Mouse (Mus musculus) neural tube, embryonic 14.5 days (tissue): ENCODE measurements around the gene Mical1. TPM values are rescaled to one million over a fixed set of nuclear protein-coding genes. Genes with fewer than 3 reads are reported as not detected.

Experiments used
- ATAC-seq: fragments of 200-750 bp; cut with Nextera tagmentation; 2 replicates; pipeline ENCODE4 v1.8.0; 2017; ENCODE audit warnings: low read depth, mild to moderate bottlenecking, moderate TSS enrichment, moderate library complexity
- H3K27ac ChIP-seq: fragments of 300-500 bp; sonication (generic); 2 replicates; pipeline ENCODE4 v1.5.1; 2014; ENCODE audit warnings: low read depth, mild to moderate bottlenecking, control low read depth, low read length, moderate library complexity, mixed read lengths
- H3K27me3 ChIP-seq: fragments of 300-500 bp; sonication (generic); 2 replicates; pipeline ENCODE4 v1.6.1; 2014; ENCODE audit warnings: low read length; ENCODE audit not compliant: control insufficient read depth, insufficient read depth
- H3K36me3 ChIP-seq: fragments of 300-500 bp; sonication (generic); 2 replicates; pipeline ENCODE4 v1.6.1; 2014; ENCODE audit warnings: low read length, mixed read lengths; ENCODE audit not compliant: control insufficient read depth, insufficient read depth
- H3K4me1 ChIP-seq: fragments of 300-500 bp; sonication (generic); 2 replicates; pipeline ENCODE4 v1.6.1; 2014; ENCODE audit warnings: low read length; ENCODE audit not compliant: control insufficient read depth, insufficient read depth
- H3K4me2 ChIP-seq: fragments of 300-500 bp; sonication (generic); 2 replicates; pipeline ENCODE4 v1.6.1; 2014; ENCODE audit warnings: mild to moderate bottlenecking, low read depth, low read length, control low read depth
- H3K4me3 ChIP-seq: fragments of 300-500 bp; sonication (generic); 2 replicates; pipeline ENCODE4 v1.5.1; 2014; ENCODE audit warnings: low read depth, low read length, control low read depth, mixed read lengths
- H3K9ac ChIP-seq: fragments of 300-500 bp; sonication (generic); replicated peaks from 2 replicates; pipeline ENCODE4 v1.6.1; 2014; ENCODE audit warnings: low read depth, mild to moderate bottlenecking, control low read depth, low read length, mixed read lengths
- H3K9me3 ChIP-seq: fragments of 300-500 bp; sonication (generic); 2 replicates; pipeline ENCODE4 v1.6.1; 2016; ENCODE audit warnings: low read length; ENCODE audit not compliant: control insufficient read depth
- WGBS: fragments of 180-500 bp; shearing (Covaris S2); extraction: QIAGEN DNeasy Blood & Tissue Kit; methylation state at CpG from one replicate; pipeline ENCODE4 v1.1.7; 2014; 5-methylcytosine and 5-hydroxymethylcytosine counted together
- polyA plus RNA-seq: library from polyadenylated mRNA; unstranded; fragments of >200 nt; fragmentation: Nextera tagmentation; extraction: Ambion mirVana; gene quantifications from 2 replicates; pipeline ENCODE4 v1.2.1, GENCODE M21; 2014

The Mical1 gene
- polyA plus RNA-seq, 1 experiment from 2014 or later: 19.8 TPM

- 97% methylated on average over 9 of the region's 9 CpGs for WGBS
- Histone ChIP-seq H3K4me3 (no peak overlapping the region), H3K27ac (no peak overlapping the region), H3K4me1 (peaks cover 17% of the 10 kb centered on the region), H3K36me3 (peaks cover 9% of the 10 kb centered on the region; the same call in 1 of the 2 replicates), H3K9me3 (no peaks in the 10 kb centered on the region), H3K4me2 (no peak overlapping the region), H3K9ac (no peak overlapping the region), H3K27me3 (no peaks in the 10 kb centered on the region)
- ATAC-seq: no peak
These were observed 24.5 kb upstream of the Mical1 start for GRCm38 (mm10) chr10:41451656-41452055.

GRCm38 (mm10) chr10:41452791-41453190, 23.3 kb upstream of the Mical1 start:
- peaks cover 11% of the 10 kb centered on the region; the same call in 1 of the 2 replicates for H3K36me3 ChIP-seq
- H3K4me3 ChIP-seq: no peak overlapping the region
- peaks cover 17% of the 10 kb centered on the region for H3K4me1 ChIP-seq
- H3K4me2 ChIP-seq: no peak overlapping the region
- no peak overlapping the region for H3K9ac ChIP-seq
- ATAC-seq: no peak
- no peaks in the 10 kb centered on the region for H3K27me3 ChIP-seq
- no peak overlapping the region for H3K27ac ChIP-seq
- WGBS: 93% methylated on average over 3 of the region's 3 CpGs
- H3K9me3 ChIP-seq: no peaks in the 10 kb centered on the region

GRCm38 (mm10) chr10:41459990-41460389, 16.1 kb upstream of the Mical1 start:
- no peak overlapping the region for H3K4me2 ChIP-seq
- no peaks in the 10 kb centered on the region for H3K4me1 ChIP-seq
- WGBS: 84% methylated on average over 4 of the region's 4 CpGs
- H3K27ac ChIP-seq: no peak overlapping the region
- ATAC-seq: no peak
- H3K27me3 ChIP-seq: no peaks in the 10 kb centered on the region
- no peak overlapping the region for H3K4me3 ChIP-seq
- peaks cover 14% of the 10 kb centered on the region for H3K36me3 ChIP-seq
- no peak overlapping the region for H3K9ac ChIP-seq
- H3K9me3 ChIP-seq: no peaks in the 10 kb centered on the region

GRCm38 (mm10) chr10:41460501-41460900, 15.6 kb upstream of the Mical1 start:
- Histone ChIP-seq H3K36me3 (peaks cover 14% of the 10 kb centered on the region), H3K4me3 (no peak overlapping the region), H3K4me2 (no peak overlapping the region), H3K27me3 (no peaks in the 10 kb centered on the region), H3K9me3 (no peaks in the 10 kb centered on the region), H3K9ac (no peak overlapping the region), H3K27ac (no peak overlapping the region), H3K4me1 (no peaks in the 10 kb centered on the region)
- ATAC-seq: no peak
- 23% methylated on average over 2 of the region's 2 CpGs for WGBS

DNA sequence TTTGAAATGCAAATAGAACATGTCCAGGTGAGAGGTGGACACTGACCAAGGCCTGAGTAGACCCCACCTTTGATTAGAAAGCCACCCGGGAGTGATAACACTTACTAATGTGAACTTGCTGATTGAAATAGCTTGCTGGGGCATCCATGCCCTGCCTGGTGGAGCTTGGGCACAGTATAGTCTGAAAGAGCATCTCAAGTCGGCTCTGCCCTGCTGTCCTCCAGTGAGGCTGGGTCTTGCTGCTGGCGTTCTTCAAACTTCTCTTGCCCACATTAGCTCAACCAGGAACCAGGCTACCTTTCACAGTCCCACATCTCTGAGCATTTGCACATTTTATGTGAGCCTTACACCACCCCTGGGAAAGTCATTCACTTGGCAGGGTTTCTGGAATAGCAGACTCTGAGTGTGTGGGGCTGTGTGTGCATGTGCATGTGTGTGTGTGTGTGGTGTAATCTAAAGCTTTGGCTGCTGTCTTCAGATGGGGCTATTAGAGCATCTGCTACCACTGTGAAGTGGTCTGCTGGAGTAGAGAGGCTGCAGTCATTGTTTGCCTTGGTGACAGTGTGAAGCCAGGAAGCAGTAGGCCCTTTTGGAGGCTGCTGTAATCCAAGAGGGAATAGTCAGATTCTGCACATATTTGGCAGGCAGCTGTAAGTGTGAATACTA, 14.9 kb upstream of the Mical1 start:
- Histone ChIP-seq H3K27me3 (no peaks in the 10 kb centered on the region), H3K9me3 (no peaks in the 10 kb centered on the region), H3K4me3 (no peak overlapping the region), H3K27ac (no peak overlapping the region), H3K9ac (no peak overlapping the region), H3K4me1 (no peaks in the 10 kb centered on the region), H3K4me2 (no peak overlapping the region), H3K36me3 (peaks cover 16% of the 10 kb centered on the region)
- ATAC-seq: 0 out of 2 replicates have a peak, but pooled peaks have one; percentile 17
- WGBS: 90% methylated on average over 3 of the region's 3 CpGs

DNA sequence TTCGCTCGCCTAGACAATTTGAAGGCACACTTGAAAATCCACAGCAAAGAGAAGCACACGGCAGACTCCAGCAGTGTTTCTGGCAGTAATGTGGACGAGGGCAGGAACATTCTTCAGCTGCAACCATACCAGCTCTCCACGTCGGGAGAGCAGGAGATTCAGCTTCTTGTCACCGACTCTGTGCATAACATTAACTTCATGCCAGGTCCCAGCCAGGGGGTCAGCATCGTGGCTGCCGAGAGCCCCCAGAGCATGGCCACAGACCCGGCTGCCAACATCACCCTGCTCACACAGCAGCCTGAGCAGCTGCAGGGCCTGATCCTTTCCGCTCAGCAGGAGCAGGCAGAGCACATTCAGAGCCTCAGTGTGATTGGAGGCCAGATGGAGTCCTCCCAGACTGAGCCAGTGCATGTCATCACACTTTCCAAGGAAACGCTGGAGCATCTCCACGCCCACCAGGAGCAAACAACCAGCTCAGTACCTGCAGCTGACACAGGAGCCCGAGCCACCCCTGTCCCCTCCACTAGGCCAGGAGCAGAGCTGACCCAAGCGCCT, 11.6 kb upstream of the Mical1 start:
- Histone ChIP-seq H3K27me3 (no peaks in the 10 kb centered on the region), H3K4me2 (no peak overlapping the region), H3K27ac (no peak overlapping the region), H3K9me3 (no peaks in the 10 kb centered on the region), H3K4me3 (no peak overlapping the region), H3K36me3 (peaks cover 9% of the 10 kb centered on the region), H3K9ac (no peak overlapping the region), H3K4me1 (no peaks in the 10 kb centered on the region)
- no peak for ATAC-seq
- WGBS: 28% methylated on average over 15 of the region's 15 CpGs

DNA sequence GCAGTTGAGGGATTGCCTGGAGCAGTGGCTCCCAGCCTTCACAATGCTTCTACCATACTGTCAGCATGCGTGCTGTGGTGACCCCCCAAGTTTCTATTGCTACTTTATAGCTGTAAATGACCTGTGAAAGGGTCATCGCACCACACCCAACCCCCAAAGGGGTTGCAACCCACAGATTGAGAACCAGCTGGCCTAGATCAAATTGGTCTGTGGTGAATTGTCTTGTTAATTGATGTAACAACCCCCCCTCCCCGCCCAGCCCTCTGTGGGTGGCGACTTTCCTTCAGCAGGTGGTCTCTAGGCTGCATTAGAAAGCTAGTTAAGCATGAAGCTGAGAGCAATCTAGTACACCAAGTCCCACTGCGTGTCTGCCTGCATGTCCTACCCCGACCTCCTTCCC, 8.8 kb upstream of the Mical1 start:
- whole genome bisulfite sequencing: 11% methylated on average over 6 of the region's 6 CpGs
- H3K9ac ChIP-seq: no peak overlapping the region
- H3K36me3 ChIP-seq: peaks cover 9% of the 10 kb centered on the region
- no peak overlapping the region for H3K27ac ChIP-seq
- no peaks in the 10 kb centered on the region for H3K4me1 ChIP-seq
- no peak overlapping the region for H3K4me3 ChIP-seq
- no peaks in the 10 kb centered on the region for H3K27me3 ChIP-seq
- H3K4me2 ChIP-seq: no peak overlapping the region
- H3K9me3 ChIP-seq: no peaks in the 10 kb centered on the region
- no peak; the same call in 1 of the 2 replicates for ATAC-seq

DNA sequence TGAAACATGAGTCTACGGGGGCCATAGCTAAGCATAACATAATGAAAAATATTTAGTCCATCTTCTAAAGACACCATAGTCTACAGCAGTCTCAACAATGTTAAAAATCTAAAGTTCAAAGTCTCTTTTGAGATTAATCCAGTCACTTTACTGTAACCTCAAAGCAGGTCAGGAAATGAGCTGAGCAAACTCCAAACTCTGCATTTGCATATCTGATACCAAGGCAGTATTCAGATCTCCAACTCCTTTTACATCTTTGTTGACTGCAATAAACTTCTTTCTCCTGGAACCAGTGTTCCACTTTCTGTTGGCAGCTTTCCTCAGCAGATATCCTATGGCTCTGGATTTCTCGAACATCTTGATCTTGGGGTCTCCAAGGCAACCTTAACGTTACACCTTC, 5.4 kb upstream of the Mical1 start:
- H3K4me1 ChIP-seq: peaks cover under 1% of the 10 kb centered on the region; the same call in 1 of the 2 replicates
- no peak for ATAC-seq
- WGBS: 84% methylated on average over 3 of the region's 3 CpGs

GRCm38 (mm10) chr10:41472534-41472933, 3.6 kb upstream of the Mical1 start:
- H3K9me3 ChIP-seq: no peaks in the 10 kb centered on the region
- no peak for ATAC-seq

More for the DNA sequence above, 5.4 kb upstream of the Mical1 start:
- H3K9me3 ChIP-seq: no peaks in the 10 kb centered on the region
- H3K4me2 ChIP-seq: no peak overlapping the region
- peaks cover 6% of the 10 kb centered on the region; the same call in 1 of the 2 replicates for H3K36me3 ChIP-seq
- no peak overlapping the region for H3K27ac ChIP-seq
- H3K9ac ChIP-seq: no peak overlapping the region
- no peak overlapping the region for H3K4me3 ChIP-seq
- H3K27me3 ChIP-seq: no peaks in the 10 kb centered on the region

More at GRCm38 (mm10) chr10:41472534-41472933, 3.6 kb upstream of the Mical1 start:
- H3K9ac ChIP-seq: no peak overlapping the region
- H3K4me1 ChIP-seq: peaks cover 13% of the 10 kb centered on the region; the same call in 1 of the 2 replicates
- no peak overlapping the region for H3K4me3 ChIP-seq
- H3K27ac ChIP-seq: no peak overlapping the region
- H3K4me2 ChIP-seq: no peak overlapping the region
- H3K27me3 ChIP-seq: no peaks in the 10 kb centered on the region
- no peaks in the 10 kb centered on the region for H3K36me3 ChIP-seq
